Mouse (Mus musculus) T-helper 2 cell (primary cell): Measurements from ENCODE around the gene Dnajc6.

Source experiments
- in situ Hi-C: fragments of 300-600 bp; cut with MboI, MseI; formaldehyde crosslinking; loops from one replicate; pipeline ENCODE4 v1.15.1; 2025; ENCODE audit warnings: high pct_unique_total_duplicates

Gene Dnajc6

DNA sequence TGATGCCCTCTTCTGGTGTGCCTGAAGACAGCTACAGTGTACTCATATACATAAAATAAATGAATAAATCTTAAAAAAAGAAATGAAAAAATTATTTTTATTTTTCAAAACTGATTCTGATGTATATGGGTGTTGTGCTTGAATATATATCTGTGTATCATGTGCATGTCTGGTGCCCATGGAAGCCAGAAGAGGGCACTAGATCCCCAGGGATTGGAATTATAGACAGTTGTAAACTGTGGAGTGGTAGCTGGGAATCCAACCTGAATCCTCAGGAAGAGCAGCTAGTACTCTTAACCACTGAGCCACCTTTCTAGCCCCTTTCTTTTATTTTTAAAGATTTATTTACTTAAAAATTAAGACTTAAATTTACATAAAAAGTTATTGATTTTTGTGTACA lies 9.9 kb downstream of the Dnajc6 start:
- in situ Hi-C loops = loop anchor here (10.0 kb wide), 1 partner anchor 138 kb away; the partner anchor contains the start of gene Leprot

DNA sequence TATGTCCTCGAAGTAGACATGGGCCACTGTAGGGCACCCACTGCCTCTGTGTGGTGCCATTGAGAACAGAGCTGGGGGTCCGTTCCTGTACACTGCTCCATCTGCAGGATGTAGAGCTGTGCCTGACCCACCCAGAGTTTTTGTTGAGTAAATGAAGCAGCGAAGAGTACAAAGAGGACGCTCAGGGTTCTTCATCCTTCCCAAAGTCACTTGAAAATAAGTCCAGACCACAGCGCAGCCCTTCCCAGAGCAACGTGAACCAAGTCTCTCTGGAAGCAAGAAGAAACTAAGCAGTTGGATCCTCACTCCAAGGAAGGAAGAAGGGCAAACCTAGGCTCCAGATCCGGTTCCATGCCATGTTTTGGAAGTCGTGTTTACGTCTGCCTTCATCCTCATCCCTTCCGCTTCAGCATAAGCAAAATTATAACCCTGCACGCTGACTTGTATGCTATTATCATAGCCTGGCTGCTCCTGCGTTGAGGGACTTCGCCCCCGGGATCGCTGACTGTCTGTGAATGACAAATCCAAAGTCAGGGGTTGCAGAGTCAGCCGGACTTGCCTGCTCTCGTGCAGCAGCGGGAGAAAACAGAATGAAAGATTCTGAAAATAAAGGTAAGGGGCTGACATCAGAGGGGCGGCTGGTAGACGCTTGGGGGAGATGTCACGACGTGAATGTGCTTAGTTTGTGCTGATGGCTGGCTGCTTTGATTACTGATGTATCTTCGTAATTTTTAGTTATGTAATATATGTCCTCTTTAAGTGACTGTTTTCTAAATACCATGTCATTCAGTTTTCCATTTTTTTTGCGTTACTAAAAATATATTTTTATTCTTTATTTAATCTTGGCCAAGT lies 11.3 kb downstream of the Dnajc6 start:
- in situ Hi-C loops = loop anchor here (10.0 kb wide), 1 partner anchor 137 kb away; the partner anchor contains the start of gene Leprot

DNA sequence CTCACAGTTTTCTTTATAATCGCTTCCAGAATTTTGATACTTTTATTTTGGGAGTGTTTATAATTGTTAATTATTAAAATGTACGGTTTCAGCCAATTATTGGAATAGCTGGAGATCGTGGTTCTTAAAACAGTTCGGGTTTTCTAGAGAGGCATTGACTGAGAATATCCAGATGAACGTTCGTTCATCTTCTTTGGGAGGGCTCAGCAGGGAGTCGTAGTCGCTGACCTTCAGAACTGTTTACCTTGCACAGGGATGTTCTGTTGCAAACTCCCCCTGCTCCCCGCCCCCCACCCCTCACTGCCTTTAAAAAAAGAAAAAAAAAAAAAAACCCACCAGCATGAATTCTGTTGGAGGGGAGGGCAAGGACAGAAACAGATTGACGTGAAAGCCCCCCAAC lies 12.0 kb downstream of the Dnajc6 start:
- in situ Hi-C loops = loop anchor here (10.0 kb wide), 1 partner anchor 136 kb away; the partner anchor contains the start of gene Leprot

DNA sequence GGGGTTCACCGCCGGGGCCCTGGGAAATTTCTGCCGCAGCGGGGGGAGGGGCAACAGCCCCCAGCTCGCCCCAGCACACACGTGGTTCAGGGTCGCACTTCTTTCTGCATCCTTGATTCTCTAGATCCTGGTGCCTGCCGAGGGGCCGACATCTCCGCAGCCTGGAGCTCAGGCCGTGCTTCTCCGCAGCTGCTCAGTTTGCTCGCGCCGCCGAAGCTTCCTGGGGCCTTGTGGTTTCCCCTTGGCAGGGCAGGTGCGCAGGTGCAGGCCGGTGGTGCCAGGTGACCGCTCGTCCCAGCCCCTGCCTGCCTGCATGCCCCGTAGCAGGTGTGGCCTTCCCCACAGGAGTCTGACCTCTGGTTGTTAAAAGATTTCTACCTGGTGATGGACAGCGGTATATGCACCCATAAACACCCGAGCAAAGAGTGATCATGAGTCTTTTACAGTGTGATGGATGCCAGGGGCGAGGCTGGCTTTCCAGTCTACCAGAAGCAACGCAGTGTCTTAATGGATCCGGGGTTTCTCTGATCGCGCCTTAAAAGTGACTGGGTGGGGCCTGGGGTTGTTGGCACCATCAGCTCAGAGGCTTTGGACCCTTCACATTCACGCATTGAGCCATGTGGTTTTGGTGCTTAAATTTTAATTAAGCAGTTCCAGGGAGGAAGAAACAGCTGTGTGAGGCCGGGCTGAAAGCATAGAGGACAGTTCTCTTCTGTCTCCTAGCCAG lies 12.6 kb downstream of the Dnajc6 start:
- in situ Hi-C loops = loop anchor here (10.0 kb wide), 1 partner anchor 136 kb away; the partner anchor contains the start of gene Leprot

DNA sequence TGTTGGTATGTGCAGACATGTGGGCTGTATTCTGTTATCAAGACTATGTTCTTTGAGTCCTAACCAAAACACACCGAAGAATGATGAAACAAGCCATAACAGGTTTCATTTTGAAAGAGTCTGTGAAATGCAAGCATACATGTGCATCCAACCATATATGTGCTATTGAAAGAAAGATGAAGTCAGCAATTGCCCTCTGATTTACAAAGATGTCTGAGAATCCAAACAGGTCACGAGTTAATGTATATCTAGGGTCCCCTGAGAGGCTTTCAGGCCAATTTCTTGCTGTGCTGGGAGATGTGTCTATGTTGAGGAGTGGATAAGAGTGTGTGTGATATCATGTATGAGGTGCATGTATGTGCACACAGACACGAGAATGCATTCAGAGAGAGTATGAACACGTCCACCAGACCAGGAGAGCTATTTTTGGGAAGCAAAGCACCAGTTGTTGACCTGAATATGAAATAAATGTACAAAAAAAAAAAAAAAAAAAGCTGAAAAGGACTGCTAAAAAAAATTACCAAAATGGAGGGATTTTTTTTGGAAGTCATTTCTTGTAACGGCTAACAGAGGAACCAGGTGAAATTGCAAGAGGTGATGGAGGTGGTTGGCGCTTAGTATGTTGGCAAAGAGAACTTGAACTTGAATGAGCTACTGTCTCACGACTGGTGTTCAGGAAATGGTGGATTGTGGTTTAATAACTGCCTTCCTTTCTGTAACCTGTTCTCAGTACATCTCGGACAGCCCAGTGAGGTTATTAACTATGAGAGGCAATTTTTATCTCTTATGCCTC lies 13.9 kb downstream of the Dnajc6 start:
- in situ Hi-C loops = no loop called here

DNA sequence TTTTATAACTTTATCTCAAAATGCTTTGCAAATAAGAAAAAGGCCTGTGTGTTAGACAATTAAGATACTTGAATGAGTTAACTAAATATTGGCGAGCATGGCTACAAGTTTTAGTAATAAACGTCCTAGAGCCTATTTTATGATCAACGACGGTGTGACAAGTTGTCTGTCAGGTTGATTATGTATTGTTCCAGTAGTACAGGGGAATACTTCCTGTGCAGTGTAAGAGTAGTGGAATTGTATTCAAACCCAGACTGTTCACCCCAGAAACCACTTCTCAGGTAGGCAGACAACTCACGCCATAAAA lies 14.4 kb downstream of the Dnajc6 start:
- in situ Hi-C loops = no loop called here

DNA sequence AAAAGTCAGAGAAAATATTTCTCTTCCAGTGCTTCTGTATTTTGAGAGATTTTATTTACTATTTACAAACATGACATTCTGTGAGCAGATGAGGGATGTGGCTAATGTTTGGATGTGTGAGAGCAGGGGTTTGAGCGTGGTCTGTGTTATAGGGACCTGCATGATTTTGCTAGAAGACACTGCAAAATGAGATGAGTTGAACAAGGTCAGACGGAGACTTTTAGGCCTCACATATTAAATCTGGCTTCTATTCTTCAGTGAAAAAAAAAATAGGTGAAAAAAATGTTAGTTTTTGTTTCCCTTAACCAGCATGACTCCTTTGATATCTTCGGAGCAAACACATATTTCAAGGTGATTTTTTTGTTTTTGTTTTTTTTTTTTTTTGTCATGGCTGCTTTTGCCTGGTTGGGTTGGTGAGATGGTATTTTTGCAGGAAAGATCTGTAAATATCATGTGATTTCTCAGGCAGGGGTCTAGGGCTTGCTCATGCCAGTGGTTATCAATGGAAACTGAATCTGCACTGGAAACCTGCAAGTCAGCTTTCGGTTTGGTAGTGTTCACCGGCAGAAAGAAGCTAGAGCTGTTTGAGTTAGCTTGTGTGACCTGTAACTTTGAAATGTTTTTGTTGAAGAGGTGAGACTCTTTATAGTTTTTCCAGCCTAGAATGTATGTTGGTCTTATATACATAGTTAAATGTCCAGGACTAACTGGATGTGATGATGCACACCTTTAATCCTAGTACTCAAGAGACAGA lies 15.5 kb downstream of the Dnajc6 start:
- in situ Hi-C loops = no loop called here

DNA sequence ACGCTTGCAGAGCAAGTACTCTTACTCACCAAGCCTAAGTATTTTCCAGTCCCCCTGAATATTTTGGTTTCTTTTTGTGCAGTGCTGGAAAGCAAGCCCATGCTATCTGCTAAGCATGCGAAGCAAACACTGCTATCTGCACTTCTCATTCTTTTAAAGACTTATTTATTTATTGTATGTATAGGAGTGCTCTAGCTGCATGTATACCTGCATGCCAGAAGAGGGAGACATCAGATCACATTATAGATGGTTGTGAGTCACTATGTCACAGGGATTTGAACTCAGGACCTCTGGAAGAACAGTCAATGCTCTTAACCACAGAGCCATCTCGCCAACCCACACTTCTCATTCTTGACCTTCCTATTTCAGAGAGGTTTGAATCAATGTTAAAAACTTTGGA lies 16.8 kb downstream of the Dnajc6 start:
- in situ Hi-C loops = no loop called here

DNA sequence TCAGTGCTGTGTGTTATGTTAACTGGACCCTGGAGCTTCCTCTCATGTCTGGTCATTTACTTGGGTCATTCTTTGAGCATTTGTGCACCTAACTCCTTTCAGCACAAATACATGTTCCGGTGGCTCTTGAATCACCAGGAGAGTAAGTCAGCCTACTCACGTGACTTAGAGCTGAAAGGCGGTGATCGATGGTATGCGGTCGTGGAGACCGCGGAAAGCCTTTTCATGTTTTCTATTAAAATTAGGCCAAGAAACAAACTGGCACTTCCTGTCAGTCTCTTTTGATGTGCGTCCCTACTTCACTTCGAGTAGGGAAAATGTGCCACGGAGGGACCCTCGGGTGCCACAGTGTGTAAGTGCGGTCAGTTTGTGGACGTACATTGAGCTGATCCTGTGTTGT lies 19.4 kb downstream of the Dnajc6 start:
- in situ Hi-C loops = no loop called here

DNA sequence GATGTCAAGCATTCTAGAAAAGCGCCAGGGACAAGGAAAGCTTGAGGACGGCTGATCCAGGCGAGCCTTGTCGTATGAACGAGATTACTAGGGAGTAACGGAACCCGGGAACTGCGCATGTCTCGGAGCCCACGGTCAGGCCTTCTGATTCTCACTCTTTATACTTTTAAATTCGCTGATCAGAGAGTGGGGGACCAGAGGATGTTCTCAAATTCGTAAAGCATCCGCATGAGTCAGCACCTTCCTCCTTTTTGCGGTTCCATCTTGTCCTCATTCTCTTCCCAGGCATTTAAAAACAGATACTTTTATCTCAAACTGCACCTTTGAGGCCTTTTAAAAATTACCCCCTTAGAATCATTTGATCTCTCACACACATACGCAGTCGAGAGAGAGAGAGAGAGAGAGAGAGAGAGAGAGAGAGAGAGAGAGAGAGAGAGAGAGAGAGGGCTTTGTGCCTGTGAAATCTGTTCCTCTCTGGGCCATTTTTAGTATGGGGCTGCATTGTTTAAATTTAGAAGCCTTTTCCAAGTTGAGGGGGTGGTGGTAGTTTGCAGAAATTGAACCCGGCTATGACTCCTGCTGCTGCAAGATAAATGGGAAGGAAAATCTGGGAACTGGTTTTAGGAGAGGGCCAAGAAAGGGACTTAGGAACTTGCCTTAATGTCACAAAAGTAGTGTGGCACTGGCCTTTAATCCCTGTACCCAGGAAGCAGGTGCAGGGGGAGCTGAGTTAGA lies 20.2 kb downstream of the Dnajc6 start:
- in situ Hi-C loops = no loop called here

DNA sequence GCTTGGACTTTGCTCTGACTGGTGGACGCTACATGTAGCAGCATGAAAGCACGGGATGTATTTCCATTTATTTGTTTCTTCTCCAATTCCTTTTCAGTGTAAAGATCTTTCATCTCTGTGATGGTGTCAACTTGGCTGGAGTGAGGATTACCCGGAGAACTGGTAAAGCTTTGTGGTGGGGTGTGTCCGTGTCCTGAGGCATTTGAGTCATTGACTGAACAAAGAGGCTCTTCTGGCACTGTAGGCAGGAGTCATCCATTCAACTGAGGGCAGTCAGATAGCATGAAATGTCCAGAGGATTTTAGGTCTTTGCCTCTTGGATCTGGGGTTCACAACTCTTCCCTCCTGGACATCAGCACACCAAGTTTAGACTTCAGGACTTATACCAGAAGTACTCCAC lies 35.5 kb downstream of the Dnajc6 start:
- in situ Hi-C loops = no loop called here

DNA sequence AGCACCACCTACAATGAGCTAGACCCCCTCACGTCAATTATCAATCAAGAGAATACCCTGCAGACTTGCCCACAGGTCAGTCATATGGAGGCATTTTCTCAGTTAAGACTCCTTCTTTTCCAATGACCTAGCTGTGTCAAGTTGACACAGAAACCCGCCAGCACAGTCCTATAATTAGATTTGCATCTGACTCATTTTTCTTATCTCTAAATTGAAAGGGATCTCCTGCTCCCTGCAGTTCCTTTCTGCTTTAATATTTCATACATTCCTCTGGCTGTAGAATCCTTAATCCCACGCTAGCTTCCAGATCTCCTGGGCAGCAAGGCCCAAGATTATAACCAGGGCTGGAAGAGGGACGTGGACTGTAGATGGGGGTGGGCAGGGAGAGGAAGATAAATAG lies 44.1 kb downstream of the Dnajc6 start:
- in situ Hi-C loops = no loop called here

DNA sequence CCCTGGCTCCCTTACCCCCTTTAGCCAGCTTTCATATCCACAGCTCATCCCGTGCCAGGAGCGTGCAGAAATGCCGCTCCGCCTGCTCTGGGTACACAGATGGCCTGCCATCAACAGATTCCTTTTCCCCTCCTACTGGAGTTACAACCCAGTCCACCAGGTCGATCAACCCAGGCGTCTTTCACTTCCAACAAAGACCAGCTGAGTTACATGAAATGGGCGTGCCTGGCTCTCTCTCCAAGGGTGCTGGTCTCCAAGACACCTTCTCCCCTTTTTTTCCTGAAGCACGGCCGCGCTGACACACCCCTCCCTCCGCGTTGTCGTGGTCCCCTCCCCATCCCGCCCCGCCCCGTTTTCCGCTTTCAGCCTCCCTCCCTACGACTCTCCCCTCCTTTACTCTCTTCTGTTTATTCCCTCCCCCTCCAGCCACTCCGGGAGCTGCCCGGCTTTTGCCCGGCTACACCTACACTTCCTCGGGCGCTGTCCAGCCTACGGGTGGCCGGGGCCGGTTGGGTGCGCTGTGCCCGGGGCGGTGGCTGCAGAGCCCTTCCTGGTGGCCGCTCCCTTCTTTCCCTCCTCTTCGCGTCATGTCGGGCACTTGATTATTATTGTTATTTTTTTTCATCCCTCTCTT lies 53.6 kb downstream of the Dnajc6 start:
- in situ Hi-C loops = no loop called here

DNA sequence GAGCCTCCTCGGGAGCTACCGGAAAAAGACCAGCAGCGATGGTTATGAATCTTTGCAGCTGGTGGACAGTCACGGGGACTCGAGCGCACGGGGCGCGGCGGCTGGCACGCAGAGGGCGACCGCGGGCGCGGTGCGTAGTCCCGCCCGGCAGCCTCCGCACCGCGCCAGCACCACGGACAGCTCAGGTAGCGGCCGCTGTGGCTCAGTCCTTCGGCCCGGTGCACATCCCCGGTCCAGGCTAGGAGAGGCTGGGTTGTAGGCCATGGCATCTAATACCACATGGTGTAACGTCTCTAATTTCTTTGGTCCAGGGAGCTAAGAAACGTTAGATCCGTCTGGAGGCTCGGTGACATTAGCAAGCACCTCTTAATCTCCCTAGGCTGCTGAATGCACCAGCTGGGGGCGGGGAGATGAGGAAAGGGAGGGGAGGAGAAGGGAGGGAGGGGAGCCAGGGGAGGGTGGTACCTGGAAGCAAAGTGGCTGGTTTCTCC lies 54.3 kb downstream of the Dnajc6 start:
- in situ Hi-C loops = no loop called here

DNA sequence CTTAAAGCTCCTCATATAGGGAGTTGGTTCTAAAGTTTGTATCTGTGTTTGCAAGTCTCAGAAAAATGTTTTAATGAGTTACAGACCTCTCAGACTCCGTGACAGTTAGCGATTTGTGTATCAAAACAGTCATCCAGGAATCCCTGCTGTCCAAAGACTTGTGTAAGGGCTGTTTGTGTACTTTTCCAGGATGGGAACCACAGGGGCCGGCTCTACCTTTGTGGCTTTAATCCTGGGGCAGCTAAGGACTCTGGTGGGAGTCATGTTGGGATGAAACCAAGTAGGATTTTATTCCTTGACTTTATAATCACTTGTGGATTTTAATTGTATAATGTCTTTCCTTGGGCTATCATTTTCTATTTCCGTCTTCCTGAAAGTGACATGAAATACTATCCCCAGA lies 55.0 kb downstream of the Dnajc6 start:
- in situ Hi-C loops = no loop called here

DNA sequence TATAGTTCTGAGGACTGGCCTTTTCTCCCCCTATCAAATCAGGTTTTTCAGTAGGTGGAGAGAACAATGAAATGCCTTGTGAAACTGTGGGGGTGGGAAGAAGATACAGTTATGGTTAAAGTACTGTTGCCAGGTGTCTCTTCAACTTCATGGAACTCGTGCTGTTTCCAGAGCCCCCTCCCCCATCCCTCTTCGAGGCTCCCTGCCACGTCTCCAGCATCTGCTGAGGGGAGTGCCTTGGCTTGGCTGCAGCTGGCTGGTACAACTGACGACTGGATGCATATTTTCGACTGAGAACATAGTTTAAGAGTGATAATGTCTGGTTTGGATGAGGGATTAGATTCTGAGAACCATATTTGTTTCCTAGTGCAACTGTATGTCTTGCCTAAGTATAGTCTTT lies 55.9 kb downstream of the Dnajc6 start:
- in situ Hi-C loops = no loop called here

DNA sequence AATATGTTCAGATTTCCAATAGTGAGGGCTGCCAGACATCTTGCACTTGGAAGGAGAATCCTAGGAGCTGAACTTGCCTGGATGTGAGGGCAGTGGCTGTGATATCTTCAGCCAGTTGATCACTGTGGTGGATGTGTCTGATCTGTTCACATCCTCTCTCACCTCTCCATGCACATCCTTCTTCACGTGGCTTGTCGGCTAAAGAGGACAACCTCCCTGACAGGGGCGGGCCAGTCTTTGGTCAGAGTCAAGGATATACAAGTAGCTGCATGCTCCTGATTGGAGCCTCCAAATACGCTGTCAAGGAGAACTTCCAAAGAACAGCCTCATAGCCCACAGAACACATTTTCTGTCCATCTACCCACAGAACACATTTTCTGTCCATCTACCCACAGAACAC lies 58.6 kb downstream of the Dnajc6 start:
- in situ Hi-C loops = no loop called here

DNA sequence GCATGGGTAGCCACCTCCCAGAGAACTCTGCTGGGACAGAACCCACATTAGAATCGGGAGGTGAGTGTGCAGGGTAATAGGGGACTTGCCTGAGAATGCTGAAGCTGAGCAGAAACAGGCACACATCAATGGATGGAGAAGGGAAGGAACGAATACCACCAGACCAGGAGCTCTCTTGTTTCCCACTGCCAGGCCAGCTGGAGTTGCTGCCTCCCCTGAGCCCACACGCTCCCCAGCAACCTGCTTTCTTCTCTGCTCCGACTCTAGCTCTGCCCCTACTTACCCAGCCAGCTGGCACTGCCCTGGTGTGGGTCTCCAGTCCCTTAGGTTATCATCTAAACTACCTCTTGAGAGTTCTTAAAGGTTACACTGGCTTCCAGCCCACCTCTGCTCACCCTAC lies 63.7 kb downstream of the Dnajc6 start:
- in situ Hi-C loops = no loop called here

DNA sequence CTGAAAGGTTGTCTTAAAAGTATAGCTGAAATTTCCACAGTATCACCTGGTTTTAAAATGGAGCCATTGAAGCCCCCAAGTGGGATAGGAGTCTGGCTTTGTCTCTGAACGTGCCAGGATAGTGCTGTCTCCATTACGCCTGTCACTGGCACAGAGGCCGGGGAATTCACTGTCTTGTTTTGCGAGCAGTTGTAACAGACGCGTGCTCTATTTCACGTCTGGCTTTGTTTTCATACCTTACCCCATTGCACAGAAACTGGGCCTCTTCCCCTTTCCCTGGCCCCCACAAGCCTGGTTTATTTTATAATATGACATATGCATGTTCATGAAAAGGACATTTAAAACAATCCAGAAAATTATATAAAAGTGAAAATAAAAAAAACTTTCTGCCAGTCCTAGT lies 66.4 kb downstream of the Dnajc6 start:
- in situ Hi-C loops = no loop called here

DNA sequence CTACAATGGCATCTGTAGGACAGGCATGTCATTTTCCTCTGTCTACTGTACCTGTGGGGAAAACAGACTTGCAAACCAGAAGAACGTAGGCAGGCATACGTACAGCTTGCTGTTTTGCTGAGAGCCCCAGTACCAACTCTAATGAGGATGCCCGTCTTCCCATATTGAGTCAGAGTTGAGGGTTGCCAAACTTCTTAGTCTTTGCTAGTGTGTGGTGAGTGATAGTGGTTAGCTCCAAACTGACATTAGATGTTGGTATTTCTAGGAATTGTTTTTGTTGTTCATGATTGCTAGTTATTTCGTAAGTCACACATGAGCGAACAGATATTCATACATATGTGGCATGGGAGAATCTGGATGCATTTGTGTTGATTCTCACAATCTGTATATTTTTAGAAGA lies 67.2 kb downstream of the Dnajc6 start:
- in situ Hi-C loops = no loop called here
